Mouse (Mus musculus): ENCODE data around the gene Pip5kl1. TPM values are rescaled to one million over a fixed set of nuclear protein-coding genes. Genes with fewer than 3 reads are reported as not detected.

Pip5kl1 gene
- polyA plus RNA-seq, 1 experiment from 2014 or later: 9.2 TPM

GRCm38 (mm10) chr2:32625212-32625872 lies 50.7 kb downstream of the Pip5kl1 start:
- Histone ChIP-seq H3K4me3 (peak overlapping the region; percentile 35), H3K9ac (peak overlapping the region; percentile 75), H3K4me2 (peak overlapping the region; percentile 65), H3K4me1 (replicated peaks) (peaks cover 73% of the 10 kb centered on the region), H3K9me3 (no peaks in the 10 kb centered on the region), H3K27ac (replicated peaks) (peak overlapping the region; percentile 91), H3K36me3 (no peaks in the 10 kb centered on the region), H3K27me3 (no peaks in the 10 kb centered on the region)
- peak; percentile 43 for ATAC-seq (ENCODE audit: low read depth)
- WGBS: 3% methylated on average over 13 of the region's 13 CpGs

DNA sequence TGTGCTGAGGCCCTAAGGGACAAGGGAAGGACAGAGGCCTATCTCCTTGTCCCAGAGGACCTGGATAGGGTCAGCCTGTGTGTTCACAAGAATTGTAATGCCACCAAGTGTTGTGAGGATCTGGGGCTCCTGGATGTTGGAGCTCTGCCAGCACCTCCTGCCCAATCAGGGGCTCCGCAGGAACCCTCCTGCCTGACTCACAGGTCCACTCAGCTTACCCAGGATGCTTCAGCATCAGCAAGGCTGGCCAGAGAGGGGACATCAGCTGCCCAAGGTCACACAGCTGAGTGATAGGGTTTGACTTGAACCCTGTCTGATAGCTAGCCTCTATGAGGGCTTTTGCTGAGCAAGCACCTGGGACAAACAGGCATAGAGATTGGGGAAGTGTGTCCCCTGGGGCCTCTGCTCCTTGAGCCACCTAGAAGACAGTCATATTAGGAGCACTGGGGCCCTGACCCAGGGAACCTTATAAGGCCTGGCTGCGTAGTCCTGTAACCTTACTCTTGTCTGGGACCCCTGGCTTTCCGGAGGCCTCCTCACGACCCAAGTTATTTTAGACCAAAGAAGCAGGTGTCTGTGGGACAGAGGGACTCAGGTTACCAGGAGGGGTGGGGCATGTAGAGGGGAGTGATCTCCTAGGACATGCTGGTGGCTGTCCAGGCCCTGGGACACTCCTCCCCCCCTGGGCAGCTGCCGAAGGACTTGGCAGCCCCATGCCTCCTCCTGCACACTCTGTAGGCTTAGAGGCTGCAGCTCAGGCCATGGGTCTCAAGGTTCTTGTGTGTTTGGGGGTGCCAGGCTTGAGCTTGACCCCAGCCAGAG lies 51.5 kb downstream of the Pip5kl1 start:
- Histone ChIP-seq H3K36me3 (no peaks in the 10 kb centered on the region), H3K9me3 (no peaks in the 10 kb centered on the region), H3K4me1 (replicated peaks) (peaks cover 66% of the 10 kb centered on the region), H3K27ac (replicated peaks) (peak overlapping the region; percentile 91), H3K4me3 (peak overlapping the region; percentile 35), H3K27me3 (no peaks in the 10 kb centered on the region), H3K9ac (peak overlapping the region; percentile 75), H3K4me2 (peak overlapping the region; percentile 65)
- WGBS: 63% methylated on average over 5 of the region's 5 CpGs
- 0 out of 2 replicates have a peak, but pooled peaks have one; percentile 1 for ATAC-seq (ENCODE audit: low read depth)

GRCm38 (mm10) chr2:32627266-32628043 lies 52.9 kb downstream of the Pip5kl1 start:
- H3K27me3 ChIP-seq: no peaks in the 10 kb centered on the region
- peaks cover 56% of the 10 kb centered on the region for H3K4me1 ChIP-seq (replicated peaks)
- ATAC-seq (ENCODE audit: low read depth): no peak
- no peak overlapping the region; the same call in 1 of the 2 replicates for H3K27ac ChIP-seq (replicated peaks)
- 0 out of 2 replicates have a peak overlapping the region, but pooled peaks have one; percentile 44 for H3K9ac ChIP-seq
- 68% methylated on average over 20 of the region's 20 CpGs for WGBS
- H3K4me2 ChIP-seq: 0 out of 2 replicates have a peak overlapping the region, but pooled peaks have one; percentile 65
- no peaks in the 10 kb centered on the region for H3K36me3 ChIP-seq
- no peaks in the 10 kb centered on the region for H3K9me3 ChIP-seq
- no peak overlapping the region for H3K4me3 ChIP-seq

DNA sequence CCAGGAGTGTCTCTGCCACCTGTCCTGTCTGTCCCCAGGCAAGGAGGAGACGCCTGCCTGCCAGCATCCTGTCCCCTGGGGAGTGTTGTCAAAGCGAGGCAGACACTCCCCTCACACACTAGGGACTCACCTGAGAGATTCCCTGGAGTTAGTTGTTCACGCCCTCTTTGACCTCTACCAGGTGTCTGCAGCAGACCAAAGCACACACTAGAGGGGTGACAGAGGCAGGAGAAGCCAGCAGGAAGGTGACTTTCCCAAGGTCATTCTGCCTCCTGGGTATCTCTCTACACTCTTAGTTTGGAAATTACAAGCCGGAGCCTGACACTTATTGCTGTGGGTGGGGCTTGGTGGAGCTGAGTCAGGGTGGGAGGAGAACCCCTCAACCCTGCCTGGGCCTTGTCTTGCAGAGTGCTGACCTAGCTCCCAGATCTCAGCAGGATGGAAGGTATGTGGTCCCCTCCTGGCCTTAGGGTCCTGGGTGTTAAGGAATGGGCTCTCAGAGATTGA lies 53.5 kb downstream of the Pip5kl1 start:
- 56% methylated on average over 4 of the region's 4 CpGs for WGBS
- Histone ChIP-seq H3K27me3 (no peaks in the 10 kb centered on the region), H3K9ac (peak overlapping the region; percentile 44), H3K36me3 (no peaks in the 10 kb centered on the region), H3K4me3 (no peak overlapping the region), H3K4me2 (no peak overlapping the region), H3K4me1 (replicated peaks) (peaks cover 56% of the 10 kb centered on the region), H3K9me3 (no peaks in the 10 kb centered on the region), H3K27ac (replicated peaks) (peak overlapping the region; percentile 73; the same call in 1 of the 2 replicates)
- ATAC-seq (ENCODE audit: low read depth): no peak

- Histone ChIP-seq H3K27ac (replicated peaks) (peak overlapping the region; percentile 73), H3K4me2 (0 out of 2 replicates have a peak overlapping the region, but pooled peaks have one; percentile 33), H3K27me3 (no peaks in the 10 kb centered on the region), H3K9me3 (no peaks in the 10 kb centered on the region), H3K4me1 (replicated peaks) (peaks cover 56% of the 10 kb centered on the region), H3K36me3 (no peaks in the 10 kb centered on the region), H3K9ac (peak overlapping the region; percentile 44), H3K4me3 (no peak overlapping the region)
- WGBS: 30% methylated on average over 5 of the region's 5 CpGs
- peak; percentile 14; the same call in 1 of the 2 replicates for ATAC-seq (ENCODE audit: low read depth)
Measured at GRCm38 (mm10) chr2:32628729-32629128, 54.1 kb downstream of the Pip5kl1 start.

DNA sequence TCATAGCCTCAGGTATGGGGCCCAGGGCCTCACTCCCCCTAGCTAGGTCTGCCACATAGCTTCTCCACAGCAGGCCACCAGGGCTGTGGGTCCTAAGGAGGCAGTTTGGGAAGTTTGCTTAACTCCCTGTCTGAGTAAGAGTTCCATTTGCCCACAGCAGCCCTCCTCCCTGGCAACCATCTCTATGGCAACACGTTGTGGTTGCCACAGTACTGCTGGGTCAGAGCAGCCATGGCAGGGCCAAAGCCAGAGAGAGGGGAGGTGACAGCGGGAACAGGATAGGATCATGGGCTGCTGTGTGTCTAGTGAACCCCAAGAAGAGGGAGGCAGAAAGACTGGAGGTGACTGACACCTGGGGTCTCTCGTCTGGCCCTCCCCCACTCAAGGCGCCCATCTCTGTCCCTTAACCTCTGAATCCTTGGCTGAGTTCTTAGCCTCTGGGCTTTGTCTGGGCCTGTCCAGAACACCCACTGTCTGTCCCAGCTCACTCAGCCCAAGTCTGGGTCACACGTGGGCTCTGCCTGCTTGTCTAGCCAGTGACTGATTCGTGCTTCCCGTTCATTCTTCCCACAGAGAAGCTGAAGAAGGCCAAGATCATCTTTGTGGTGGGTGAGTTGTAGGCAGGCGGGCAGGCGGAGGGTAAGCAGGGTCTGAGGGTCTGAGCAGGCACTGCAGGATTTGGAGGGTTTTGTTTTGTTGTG lies 54.8 kb downstream of the Pip5kl1 start:
- no peaks in the 10 kb centered on the region for H3K9me3 ChIP-seq
- H3K9ac ChIP-seq: peak overlapping the region; percentile 44; the same call in 1 of the 2 replicates
- H3K27me3 ChIP-seq: no peaks in the 10 kb centered on the region
- WGBS: 34% methylated on average over 9 of the region's 9 CpGs
- H3K4me2 ChIP-seq: peak overlapping the region; percentile 33
- ATAC-seq (ENCODE audit: low read depth): peak; percentile 44
- peaks cover 3% of the 10 kb centered on the region; the same call in 1 of the 2 replicates for H3K36me3 ChIP-seq
- peaks cover 57% of the 10 kb centered on the region for H3K4me1 ChIP-seq (replicated peaks)
- H3K4me3 ChIP-seq: no peak overlapping the region
- H3K27ac ChIP-seq (replicated peaks): peak overlapping the region; percentile 73

DNA sequence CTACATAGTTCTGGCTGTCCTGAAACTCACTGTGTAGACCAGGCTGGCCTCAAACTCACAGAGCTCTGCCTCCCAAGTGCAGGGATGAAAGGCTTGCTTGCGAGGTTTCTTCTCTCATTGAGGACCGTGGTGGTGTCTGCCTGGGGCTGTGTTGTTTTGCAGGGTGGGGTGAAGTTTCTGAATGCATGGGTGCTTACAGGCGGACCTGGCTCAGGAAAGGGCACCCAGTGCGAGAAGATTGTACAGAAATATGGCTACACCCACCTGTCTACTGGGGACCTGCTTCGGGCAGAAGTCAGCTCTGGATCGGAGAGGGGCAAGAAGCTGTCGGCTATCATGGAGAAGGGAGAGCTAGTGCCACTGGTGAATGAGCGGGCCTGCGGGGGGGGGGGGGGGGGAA lies 55.4 kb downstream of the Pip5kl1 start:
- 79% methylated on average over 8 of the region's 9 CpGs for WGBS
- no peaks in the 10 kb centered on the region for H3K27me3 ChIP-seq
- H3K27ac ChIP-seq (replicated peaks): peak overlapping the region; percentile 73; the same call in 1 of the 2 replicates
- peaks cover 3% of the 10 kb centered on the region; the same call in 1 of the 2 replicates for H3K36me3 ChIP-seq
- H3K4me1 ChIP-seq (replicated peaks): peaks cover 57% of the 10 kb centered on the region
- no peak overlapping the region for H3K9ac ChIP-seq
- no peak for ATAC-seq (ENCODE audit: low read depth)
- peak overlapping the region; percentile 33; the same call in 1 of the 2 replicates for H3K4me2 ChIP-seq
- H3K4me3 ChIP-seq: no peak overlapping the region
- no peaks in the 10 kb centered on the region for H3K9me3 ChIP-seq

- H3K36me3 ChIP-seq: peaks cover 3% of the 10 kb centered on the region; the same call in 1 of the 2 replicates
- H3K27me3 ChIP-seq: no peaks in the 10 kb centered on the region
- H3K4me1 ChIP-seq (replicated peaks): peaks cover 47% of the 10 kb centered on the region
- no peak overlapping the region for H3K4me3 ChIP-seq
- no peak overlapping the region for H3K4me2 ChIP-seq
- H3K9me3 ChIP-seq: no peaks in the 10 kb centered on the region
- 89% methylated on average over 10 of the region's 10 CpGs for WGBS
- no peak overlapping the region for H3K27ac ChIP-seq (replicated peaks)
- ATAC-seq (ENCODE audit: low read depth): no peak
- no peak overlapping the region for H3K9ac ChIP-seq
Measured at GRCm38 (mm10) chr2:32631046-32631445, 56.4 kb downstream of the Pip5kl1 start.

- H3K4me3 ChIP-seq: no peak overlapping the region
- no peak overlapping the region for H3K4me2 ChIP-seq
- no peaks in the 10 kb centered on the region for H3K27me3 ChIP-seq
- peaks cover 3% of the 10 kb centered on the region; the same call in 1 of the 2 replicates for H3K36me3 ChIP-seq
- ATAC-seq (ENCODE audit: low read depth): peak; percentile 52
- H3K9ac ChIP-seq: no peak overlapping the region
- 55% methylated on average over 7 of the region's 7 CpGs for WGBS
- H3K4me1 ChIP-seq (replicated peaks): peaks cover 39% of the 10 kb centered on the region
- H3K27ac ChIP-seq (replicated peaks): no peak overlapping the region
- no peaks in the 10 kb centered on the region for H3K9me3 ChIP-seq
Measured at GRCm38 (mm10) chr2:32631737-32632394, 57.3 kb downstream of the Pip5kl1 start.
